Mouse (Mus musculus): Measurements from ENCODE around the gene Cend1.

GRCm38 (mm10) chr7:141457986-141458660 is 28.8 kb upstream of the Cend1 start:
- TF ChIP-seq TAL1 (IDR thresholded peaks at IDR 0.05; ENCODE audit: low read length) (no peak), GATA1 (IDR thresholded peaks at IDR 0.05; ENCODE audit: low read length) (no peak)
